Mouse (Mus musculus): ENCODE measurements around the gene Sox5. TPM values are rescaled to one million over a fixed set of nuclear protein-coding genes. Genes with fewer than 3 reads are reported as not detected.

The Sox5 gene
- 55.0 and 55.3 TPM in 2 replicates for polyA plus RNA-seq (2016; fragmentation: Nextera tagmentation; extraction: Ambion mirVana)

- Histone ChIP-seq H3K4me1 (no peaks in the 10 kb centered on the region; the same call in 1 of the 2 replicates), H3K27me3 (peaks cover 10% of the 10 kb centered on the region), H3K9me3 (no peaks in the 10 kb centered on the region), H3K4me3 (peak within 1 kb of the TSS; percentile 73), H3K9ac (peak within 1 kb of the TSS; percentile 72), H3K36me3 (no peaks in the 10 kb centered on the region), H3K4me2 (replicated peaks) (peak within 1 kb of the TSS; percentile 96), H3K27ac (0 out of 2 replicates have a peak within 1 kb of the TSS, but pooled peaks have one; percentile 5)
- 0 out of 2 replicates have a peak, but pooled peaks have one; percentile 54 for ATAC-seq (ENCODE audit: insufficient number of reproducible peaks, insufficient read depth, low FRiP score, low TSS enrichment)
- WGBS = under 1% methylated on average over 44 of the region's 47 CpGs
These were observed at the start of gene Sox5 for GRCm38 (mm10) chr6:144781431-144782030. TSS of gene Sox5 (minus strand) at chr6:144781977.

GRCm38 (mm10) chr6:144825018-144825602 lies 43.3 kb upstream of the Sox5 start:
- Histone ChIP-seq H3K4me2 (replicated peaks) (no peak overlapping the region), H3K27me3 (no peaks in the 10 kb centered on the region), H3K36me3 (no peaks in the 10 kb centered on the region), H3K4me3 (no peak overlapping the region), H3K27ac (no peak overlapping the region), H3K4me1 (no peaks in the 10 kb centered on the region), H3K9me3 (no peaks in the 10 kb centered on the region), H3K9ac (no peak overlapping the region)
- 0 out of 2 replicates have a peak, but pooled peaks have one; percentile 52 for ATAC-seq (ENCODE audit: insufficient number of reproducible peaks, insufficient read depth, low FRiP score, low TSS enrichment)
- 93% methylated on average over 6 of the region's 6 CpGs for WGBS

GRCm38 (mm10) chr6:144824153-144824552 lies 42.4 kb upstream of the Sox5 start:
- Histone ChIP-seq H3K9ac (no peak overlapping the region), H3K9me3 (no peaks in the 10 kb centered on the region), H3K27ac (no peak overlapping the region), H3K36me3 (no peaks in the 10 kb centered on the region), H3K4me3 (no peak overlapping the region), H3K4me2 (replicated peaks) (no peak overlapping the region), H3K4me1 (no peaks in the 10 kb centered on the region), H3K27me3 (no peaks in the 10 kb centered on the region)
- no peak for ATAC-seq (ENCODE audit: insufficient number of reproducible peaks, insufficient read depth, low FRiP score, low TSS enrichment)
- 57% methylated on average over 12 of the region's 12 CpGs for WGBS

GRCm38 (mm10) chr6:144822594-144822993 lies 40.8 kb upstream of the Sox5 start:
- H3K36me3 ChIP-seq = no peaks in the 10 kb centered on the region
- H3K4me1 ChIP-seq = no peaks in the 10 kb centered on the region
- no peak overlapping the region for H3K27ac ChIP-seq
- H3K4me3 ChIP-seq = no peak overlapping the region
- H3K27me3 ChIP-seq = no peaks in the 10 kb centered on the region
- H3K9me3 ChIP-seq = no peaks in the 10 kb centered on the region
- WGBS = 49% methylated on average over 14 of the region's 14 CpGs
- H3K4me2 ChIP-seq (replicated peaks) = no peak overlapping the region
- no peak overlapping the region for H3K9ac ChIP-seq
- no peak for ATAC-seq (ENCODE audit: insufficient number of reproducible peaks, insufficient read depth, low FRiP score, low TSS enrichment)

- Histone ChIP-seq H3K4me3 (no peak overlapping the region), H3K27ac (no peak overlapping the region), H3K27me3 (no peaks in the 10 kb centered on the region), H3K9ac (no peak overlapping the region), H3K36me3 (no peaks in the 10 kb centered on the region), H3K4me1 (no peaks in the 10 kb centered on the region), H3K4me2 (replicated peaks) (no peak overlapping the region), H3K9me3 (no peaks in the 10 kb centered on the region)
- ATAC-seq (ENCODE audit: insufficient number of reproducible peaks, insufficient read depth, low FRiP score, low TSS enrichment) = no peak
- WGBS = 83% methylated on average over 6 of the region's 6 CpGs
These were observed 39.2 kb upstream of the Sox5 start for GRCm38 (mm10) chr6:144821019-144821418.

GRCm38 (mm10) chr6:144818016-144818415 lies 36.2 kb upstream of the Sox5 start:
- Histone ChIP-seq H3K9ac (no peak overlapping the region), H3K36me3 (no peaks in the 10 kb centered on the region), H3K27ac (no peak overlapping the region), H3K27me3 (no peaks in the 10 kb centered on the region), H3K9me3 (no peaks in the 10 kb centered on the region), H3K4me2 (replicated peaks) (no peak overlapping the region), H3K4me1 (no peaks in the 10 kb centered on the region), H3K4me3 (no peak overlapping the region)
- WGBS = 92% methylated on average over 4 of the region's 4 CpGs
- ATAC-seq (ENCODE audit: insufficient number of reproducible peaks, insufficient read depth, low FRiP score, low TSS enrichment) = no peak

- ATAC-seq (ENCODE audit: insufficient number of reproducible peaks, insufficient read depth, low FRiP score, low TSS enrichment) = no peak
- Histone ChIP-seq H3K4me1 (no peaks in the 10 kb centered on the region), H3K4me2 (replicated peaks) (no peak overlapping the region), H3K4me3 (no peak overlapping the region), H3K9ac (no peak overlapping the region), H3K27ac (no peak overlapping the region), H3K27me3 (no peaks in the 10 kb centered on the region), H3K9me3 (no peaks in the 10 kb centered on the region), H3K36me3 (no peaks in the 10 kb centered on the region)
- 80% methylated on average over 5 of the region's 5 CpGs for WGBS
These were observed 35.7 kb upstream of the Sox5 start for GRCm38 (mm10) chr6:144817329-144817932.

GRCm38 (mm10) chr6:144815542-144815941 lies 33.8 kb upstream of the Sox5 start:
- H3K9ac ChIP-seq = no peak overlapping the region
- H3K27me3 ChIP-seq = no peaks in the 10 kb centered on the region
- ATAC-seq (ENCODE audit: insufficient number of reproducible peaks, insufficient read depth, low FRiP score, low TSS enrichment) = no peak
- no peak overlapping the region for H3K4me2 ChIP-seq (replicated peaks)
- no peak overlapping the region for H3K4me3 ChIP-seq
- no peaks in the 10 kb centered on the region for H3K36me3 ChIP-seq
- WGBS = 73% methylated on average over 5 of the region's 5 CpGs
- H3K4me1 ChIP-seq = no peaks in the 10 kb centered on the region
- H3K9me3 ChIP-seq = no peaks in the 10 kb centered on the region
- no peak overlapping the region for H3K27ac ChIP-seq

- Histone ChIP-seq H3K4me1 (no peaks in the 10 kb centered on the region), H3K9me3 (no peaks in the 10 kb centered on the region), H3K27me3 (no peaks in the 10 kb centered on the region), H3K36me3 (no peaks in the 10 kb centered on the region), H3K4me2 (replicated peaks) (no peak overlapping the region), H3K9ac (no peak overlapping the region), H3K4me3 (no peak overlapping the region), H3K27ac (no peak overlapping the region)
- WGBS = 10% methylated on average over 6 of the region's 6 CpGs
- peak; percentile 60; the same call in 1 of the 2 replicates for ATAC-seq (ENCODE audit: insufficient number of reproducible peaks, insufficient read depth, low FRiP score, low TSS enrichment)
These were observed 33.2 kb upstream of the Sox5 start for GRCm38 (mm10) chr6:144814931-144815364.

- H3K4me1 ChIP-seq = no peaks in the 10 kb centered on the region
- ATAC-seq (ENCODE audit: insufficient number of reproducible peaks, insufficient read depth, low FRiP score, low TSS enrichment) = no peak
- H3K27ac ChIP-seq = no peak overlapping the region
- H3K9ac ChIP-seq = no peak overlapping the region
- H3K36me3 ChIP-seq = no peaks in the 10 kb centered on the region
- 85% methylated on average over 5 of the region's 5 CpGs for WGBS
- H3K27me3 ChIP-seq = no peaks in the 10 kb centered on the region
- H3K9me3 ChIP-seq = peaks cover 6% of the 10 kb centered on the region; the same call in 1 of the 2 replicates
- H3K4me2 ChIP-seq (replicated peaks) = no peak overlapping the region
- no peak overlapping the region for H3K4me3 ChIP-seq
These were observed 22.5 kb upstream of the Sox5 start for GRCm38 (mm10) chr6:144804321-144804720.

GRCm38 (mm10) chr6:144803063-144803462 lies 21.3 kb upstream of the Sox5 start:
- H3K9ac ChIP-seq = no peak overlapping the region
- no peak overlapping the region for H3K4me2 ChIP-seq (replicated peaks)
- WGBS = 90% methylated on average over 1 of the region's 1 CpGs
- H3K27ac ChIP-seq = no peak overlapping the region
- no peak for ATAC-seq (ENCODE audit: insufficient number of reproducible peaks, insufficient read depth, low FRiP score, low TSS enrichment)
- H3K27me3 ChIP-seq = no peaks in the 10 kb centered on the region
- no peaks in the 10 kb centered on the region for H3K4me1 ChIP-seq
- H3K36me3 ChIP-seq = no peaks in the 10 kb centered on the region
- no peak overlapping the region for H3K4me3 ChIP-seq
- peaks cover 6% of the 10 kb centered on the region; the same call in 1 of the 2 replicates for H3K9me3 ChIP-seq

GRCm38 (mm10) chr6:144794356-144794755 lies 12.6 kb upstream of the Sox5 start:
- Histone ChIP-seq H3K4me1 (no peaks in the 10 kb centered on the region), H3K27me3 (no peaks in the 10 kb centered on the region), H3K27ac (no peak overlapping the region), H3K4me3 (no peak overlapping the region), H3K9me3 (no peaks in the 10 kb centered on the region), H3K4me2 (replicated peaks) (no peak overlapping the region), H3K9ac (no peak overlapping the region), H3K36me3 (no peaks in the 10 kb centered on the region)
- WGBS = 69% methylated on average over 3 of the region's 3 CpGs
- no peak for ATAC-seq (ENCODE audit: insufficient number of reproducible peaks, insufficient read depth, low FRiP score, low TSS enrichment)

Measured in embryonic facial prominence, embryonic 12.5 days (tissue).